Mouse (Mus musculus): ENCODE measurements at regions not wholly inside any gene's neighbourhood (a gene's known extent, or its start where the extent isn't known, plus 50 kb on each side); places are given as distances from the start of the nearest gene placed in this dataset.

DNA sequence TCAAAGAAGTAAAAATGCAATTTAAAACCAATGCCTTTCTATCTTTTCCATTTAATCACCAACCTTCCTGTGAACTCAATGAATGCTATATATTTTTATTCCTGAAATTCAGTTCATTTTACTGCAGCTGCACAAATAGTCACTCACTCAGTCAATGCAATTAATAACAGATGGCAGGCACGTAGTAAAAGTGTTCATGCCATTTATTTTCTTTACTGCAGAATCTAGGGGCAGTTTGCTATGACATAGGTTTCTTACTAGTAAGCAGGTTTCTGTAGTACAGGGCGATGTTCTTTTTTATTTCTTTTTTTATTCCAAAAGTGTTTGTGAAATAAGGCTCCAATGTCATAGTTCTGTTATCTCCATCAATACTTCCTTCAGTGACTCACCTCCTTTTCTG lies 1035.8 kb upstream of the Cdh9 start:
- H3K27ac ChIP-seq (ENCODE audit: insufficient read depth, low read length), result no peak overlapping the region
- H3K27me3 ChIP-seq (ENCODE audit: control insufficient read depth, insufficient read depth, low read length, poor library complexity, severe bottlenecking), result no peaks in the 10 kb centered on the region
- H3K36me3 ChIP-seq (ENCODE audit: control insufficient read depth, insufficient read depth, low read length, poor library complexity, severe bottlenecking), result no peaks in the 10 kb centered on the region
- no peaks in the 10 kb centered on the region for H3K4me1 ChIP-seq (ENCODE audit: control insufficient read depth, insufficient read depth, low read length)
- H3K4me3 ChIP-seq (ENCODE audit: low read depth, low read length), result no peak overlapping the region
- no peak overlapping the region for H3K9ac ChIP-seq (ENCODE audit: low read depth, poor library complexity, severe bottlenecking)
- TF ChIP-seq POLR2A (IDR thresholded peaks at IDR 0.05; ENCODE audit: insufficient read depth, low read length) (no peak), CTCF (IDR thresholded peaks at IDR 0.05; ENCODE audit: low read depth, low read length) (no peak), EP300 (IDR thresholded peaks at IDR 0.05; ENCODE audit: insufficient read depth, low read depth, low read length) (no peak)
- H3K9me3 ChIP-seq (replicated peaks; ENCODE audit: control insufficient read depth, insufficient read depth, low read length, poor library complexity, severe bottlenecking), result no peaks in the 10 kb centered on the region

- H3K9ac ChIP-seq (ENCODE audit: low read depth, poor library complexity, severe bottlenecking), result no peak overlapping the region
- TF ChIP-seq CTCF (IDR thresholded peaks at IDR 0.05; ENCODE audit: low read depth, low read length) (no peak), EP300 (IDR thresholded peaks at IDR 0.05; ENCODE audit: insufficient read depth, low read depth, low read length) (no peak), POLR2A (IDR thresholded peaks at IDR 0.05; ENCODE audit: insufficient read depth, low read length) (no peak)
- no peak overlapping the region for H3K4me3 ChIP-seq (ENCODE audit: low read depth, low read length)
- H3K27ac ChIP-seq (ENCODE audit: insufficient read depth, low read length), result no peak overlapping the region
- no peaks in the 10 kb centered on the region for H3K27me3 ChIP-seq (ENCODE audit: control insufficient read depth, insufficient read depth, low read length, poor library complexity, severe bottlenecking)
- H3K4me1 ChIP-seq (ENCODE audit: control insufficient read depth, insufficient read depth, low read length), result no peaks in the 10 kb centered on the region
- no peaks in the 10 kb centered on the region for H3K9me3 ChIP-seq (replicated peaks; ENCODE audit: control insufficient read depth, insufficient read depth, low read length, poor library complexity, severe bottlenecking)
- H3K36me3 ChIP-seq (ENCODE audit: control insufficient read depth, insufficient read depth, low read length, poor library complexity, severe bottlenecking), result no peaks in the 10 kb centered on the region
Measured at GRCm38 (mm10) chr15:15716694-15717093, 1011.9 kb upstream of the Cdh9 start.

DNA sequence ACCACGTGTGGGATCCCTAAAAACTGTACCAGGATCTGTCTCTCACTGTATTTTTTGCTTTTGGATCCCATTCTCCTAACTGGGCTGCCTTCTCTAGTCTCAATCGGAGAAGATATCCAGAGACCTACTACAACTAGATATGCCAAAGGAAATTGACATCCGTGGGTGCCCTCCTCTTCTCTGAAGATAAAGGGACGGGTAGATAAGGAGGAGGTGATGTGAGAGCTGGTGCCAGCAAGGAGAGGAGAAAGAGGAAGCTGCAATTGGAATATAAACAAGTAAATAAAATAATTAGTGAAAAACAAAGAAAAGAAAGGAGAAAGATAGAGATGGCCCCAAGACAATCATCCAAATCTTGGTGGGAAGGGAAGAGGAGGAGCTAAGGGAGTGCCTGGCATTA lies 986.6 kb upstream of the Cdh9 start:
- Histone ChIP-seq H3K27me3 (ENCODE audit: control insufficient read depth, insufficient read depth, low read length, poor library complexity, severe bottlenecking) (no peaks in the 10 kb centered on the region), H3K9me3 (replicated peaks; ENCODE audit: control insufficient read depth, insufficient read depth, low read length, poor library complexity, severe bottlenecking) (no peaks in the 10 kb centered on the region), H3K27ac (ENCODE audit: insufficient read depth, low read length) (no peak overlapping the region), H3K36me3 (ENCODE audit: control insufficient read depth, insufficient read depth, low read length, poor library complexity, severe bottlenecking) (no peaks in the 10 kb centered on the region), H3K4me1 (ENCODE audit: control insufficient read depth, insufficient read depth, low read length) (no peaks in the 10 kb centered on the region), H3K4me3 (ENCODE audit: low read depth, low read length) (no peak overlapping the region), H3K9ac (ENCODE audit: low read depth, poor library complexity, severe bottlenecking) (no peak overlapping the region)
- no peak for TF ChIP-seq POLR2A (IDR thresholded peaks at IDR 0.05; ENCODE audit: insufficient read depth, low read length)
- no peak for TF ChIP-seq EP300 (IDR thresholded peaks at IDR 0.05; ENCODE audit: insufficient read depth, low read depth, low read length)
- no peak for TF ChIP-seq CTCF (IDR thresholded peaks at IDR 0.05; ENCODE audit: low read depth, low read length)

GRCm38 (mm10) chr15:15743011-15743410 lies 985.5 kb upstream of the Cdh9 start:
- Histone ChIP-seq H3K27me3 (ENCODE audit: control insufficient read depth, insufficient read depth, low read length, poor library complexity, severe bottlenecking) (no peaks in the 10 kb centered on the region), H3K9ac (ENCODE audit: low read depth, poor library complexity, severe bottlenecking) (no peak overlapping the region), H3K4me1 (ENCODE audit: control insufficient read depth, insufficient read depth, low read length) (no peaks in the 10 kb centered on the region), H3K27ac (ENCODE audit: insufficient read depth, low read length) (no peak overlapping the region), H3K9me3 (replicated peaks; ENCODE audit: control insufficient read depth, insufficient read depth, low read length, poor library complexity, severe bottlenecking) (no peaks in the 10 kb centered on the region), H3K36me3 (ENCODE audit: control insufficient read depth, insufficient read depth, low read length, poor library complexity, severe bottlenecking) (no peaks in the 10 kb centered on the region), H3K4me3 (ENCODE audit: low read depth, low read length) (no peak overlapping the region)
- TF ChIP-seq CTCF (IDR thresholded peaks at IDR 0.05; ENCODE audit: low read depth, low read length) (no peak), POLR2A (IDR thresholded peaks at IDR 0.05; ENCODE audit: insufficient read depth, low read length) (no peak), EP300 (IDR thresholded peaks at IDR 0.05; ENCODE audit: insufficient read depth, low read depth, low read length) (no peak)
